Mouse (Mus musculus) liver, embryonic 14.5 days (tissue): ENCODE measurements around the gene Pdhx. TPM values are rescaled to one million over a fixed set of nuclear protein-coding genes. Genes with fewer than 3 reads are reported as not detected.

Experiments used
- ATAC-seq: fragments of 200-750 bp; cut with Nextera tagmentation; 2 replicates; pipeline ENCODE4 v1.8.0; 2017; ENCODE audit warnings: moderate number of reproducible peaks, mild to moderate bottlenecking, moderate library complexity; ENCODE audit not compliant: insufficient read depth
- DNase-seq, 3 experiments: peaks; one replicate each; pipeline ENCODE4 v3.0.0-alpha.2; 2012 to 2013; ENCODE audit warnings: low read depth in 3 of 3, low spot score in 3 of 3
- H3K27ac ChIP-seq: fragments of 300-500 bp; sonication (generic); 2 replicates; pipeline ENCODE4 v1.5.1; 2014; ENCODE audit warnings: moderate library complexity, mild to moderate bottlenecking, control low read depth, inconsistent platforms
- H3K27me3 ChIP-seq: fragments of 300-500 bp; sonication (generic); 2 replicates; pipeline ENCODE4 v1.6.1; 2014; ENCODE audit warnings: mild to moderate bottlenecking, low read length, moderate library complexity; ENCODE audit not compliant: control insufficient read depth, insufficient read depth
- H3K36me3 ChIP-seq: fragments of 300-500 bp; sonication (generic); replicated peaks from 2 replicates; pipeline ENCODE4 v1.6.1; 2014; ENCODE audit warnings: low read depth; ENCODE audit not compliant: control insufficient read depth, insufficient read depth
- H3K4me1 ChIP-seq, 2 experiments: fragments of 200-500 bp in 1 of 2; fragments of 300-500 bp in 1 of 2; sonication (generic) in 1 of 2; replicated peaks; 2 replicates each; pipeline ENCODE4 v1.6.1; 2012 to 2014; ENCODE audit warnings: antibody characterized with exemption in 1 of 2, inconsistent platforms in 1 of 2, low read length in 1 of 2; ENCODE audit not compliant: control insufficient read depth in 2 of 2, insufficient read depth in 2 of 2
- H3K4me2 ChIP-seq: fragments of 300-500 bp; sonication (generic); 2 replicates; pipeline ENCODE4 v1.6.1; 2014; ENCODE audit warnings: low read depth, mild to moderate bottlenecking, control low read depth, moderate library complexity
- H3K4me3 ChIP-seq, 2 experiments: fragments of 200-500 bp in 1 of 2; fragments of 300-500 bp in 1 of 2; sonication (generic) in 1 of 2; 2 replicates each; pipeline ENCODE4 v1.5.1; 2012 to 2014; ENCODE audit warnings: low read depth in 2 of 2, low read length in 2 of 2, mild to moderate bottlenecking in 2 of 2, control low read depth in 1 of 2, inconsistent platforms in 1 of 2, moderate library complexity in 1 of 2; ENCODE audit not compliant: insufficient read depth in 1 of 2
- H3K9ac ChIP-seq: fragments of 300-500 bp; sonication (generic); replicated peaks from 2 replicates; pipeline ENCODE4 v1.6.1; 2014; ENCODE audit warnings: mild to moderate bottlenecking, control low read depth, moderate library complexity
- H3K9me3 ChIP-seq: fragments of 300-500 bp; sonication (generic); 2 replicates; pipeline ENCODE4 v1.6.1; 2016; ENCODE audit warnings: low read length, mixed read lengths; ENCODE audit not compliant: control insufficient read depth
- CTCF ChIP-seq: IDR thresholded peaks from 2 replicates; pipeline ENCODE4 v1.5.1; 2016; ENCODE audit warnings: antibody characterized with exemption, low read depth, control low read depth
- EP300 ChIP-seq: IDR thresholded peaks from 2 replicates; pipeline ENCODE4 v1.6.1; 2016; ENCODE audit warnings: antibody characterized with exemption, low read depth
- WGBS: fragments of 180-500 bp; shearing (Covaris S2); extraction: QIAGEN DNeasy Blood & Tissue Kit; methylation state at CpG from one replicate; pipeline ENCODE4 v1.1.7; 2014; ENCODE audit not compliant: insufficient replicate concordance; 5-methylcytosine and 5-hydroxymethylcytosine counted together
- polyA plus RNA-seq, 2 experiments: library from polyadenylated mRNA; depleted of rRNA in 1 of 2; stranded (reverse) in 1 of 2; unstranded in 1 of 2; fragments of >200 nt; fragmentation: Nextera tagmentation in 1 of 2; extraction: Ambion mirVana in 1 of 2; gene quantifications; 2 replicates each; pipeline versions ENCODE4 v1.2.1 to v1.2.3; 2012 to 2014

Pdhx gene
- polyA plus RNA-seq, 2 experiments, result 16.0 to 23.8 TPM

- H3K4me3 ChIP-seq, result no peak overlapping the region
- no peaks in the 10 kb centered on the region for H3K9me3 ChIP-seq
- H3K27ac ChIP-seq, result no peak overlapping the region
- H3K4me1 ChIP-seq, result no peaks in the 10 kb centered on the region
- ATAC-seq (no peak), DNase-seq (no peak)
- TF ChIP-seq CTCF (no peak), EP300 (no peak)
- H3K4me2 ChIP-seq, result no peak overlapping the region
- H3K36me3 ChIP-seq, result no peaks in the 10 kb centered on the region
- no peak overlapping the region for H3K9ac ChIP-seq
- WGBS, result 69% methylated on average over 8 of the region's 8 CpGs
- no peaks in the 10 kb centered on the region; the same call in 1 of the 2 replicates for H3K27me3 ChIP-seq
Observed at GRCm38 (mm10) chr2:103111669-103112068, 38.4 kb upstream of the Pdhx start.

GRCm38 (mm10) chr2:103106172-103106571 is 32.9 kb upstream of the Pdhx start:
- ATAC-seq (no peak), DNase-seq (no peak)
- H3K9ac ChIP-seq, result no peak overlapping the region
- H3K9me3 ChIP-seq, result no peaks in the 10 kb centered on the region
- no peak overlapping the region for H3K27ac ChIP-seq
- no peaks in the 10 kb centered on the region for H3K4me1 ChIP-seq
- no peaks in the 10 kb centered on the region for H3K36me3 ChIP-seq
- TF ChIP-seq EP300, result no peak
- no peak for TF ChIP-seq CTCF
- H3K27me3 ChIP-seq, result no peaks in the 10 kb centered on the region; the same call in 1 of the 2 replicates
- WGBS, result 74% methylated on average over 2 of the region's 2 CpGs
- no peak overlapping the region for H3K4me3 ChIP-seq
- H3K4me2 ChIP-seq, result no peak overlapping the region

- Histone ChIP-seq H3K36me3 (no peaks in the 10 kb centered on the region), H3K4me3 (no peak overlapping the region), H3K9ac (no peak overlapping the region), H3K27ac (no peak overlapping the region), H3K4me1 (no peaks in the 10 kb centered on the region), H3K4me2 (no peak overlapping the region), H3K9me3 (no peaks in the 10 kb centered on the region), H3K27me3 (no peaks in the 10 kb centered on the region; the same call in 1 of the 2 replicates)
- DNase-seq (no peak), ATAC-seq (no peak)
- TF ChIP-seq EP300 (no peak), CTCF (no peak)
- 65% methylated on average over 5 of the region's 5 CpGs for WGBS
Observed at GRCm38 (mm10) chr2:103102595-103102994, 29.3 kb upstream of the Pdhx start.

- WGBS, result 80% methylated on average over 6 of the region's 6 CpGs
- no peak for TF ChIP-seq EP300
- TF ChIP-seq CTCF, result no peak
- no peak overlapping the region for H3K9ac ChIP-seq
- H3K4me3 ChIP-seq, result no peak overlapping the region
- ATAC-seq (no peak), DNase-seq (no peak)
- peaks cover 3% of the 10 kb centered on the region; the same call in 1 of the 2 replicates for H3K36me3 ChIP-seq
- no peak overlapping the region for H3K27ac ChIP-seq
- no peaks in the 10 kb centered on the region for H3K27me3 ChIP-seq
- no peaks in the 10 kb centered on the region for H3K4me1 ChIP-seq
- H3K4me2 ChIP-seq, result no peak overlapping the region
- no peaks in the 10 kb centered on the region for H3K9me3 ChIP-seq
Observed at GRCm38 (mm10) chr2:103089521-103089920, 16.2 kb upstream of the Pdhx start.

- DNase-seq (no peak), ATAC-seq (no peak)
- Histone ChIP-seq H3K36me3 (peaks cover 3% of the 10 kb centered on the region), H3K9me3 (no peaks in the 10 kb centered on the region), H3K4me3 (no peak overlapping the region), H3K27ac (no peak overlapping the region), H3K27me3 (no peaks in the 10 kb centered on the region), H3K4me1 (no peaks in the 10 kb centered on the region), H3K9ac (no peak overlapping the region), H3K4me2 (no peak overlapping the region)
- 88% methylated on average over 4 of the region's 4 CpGs for WGBS
- no peak for TF ChIP-seq EP300
- TF ChIP-seq CTCF, result peak; percentile 60
Observed at GRCm38 (mm10) chr2:103088099-103088498, 14.8 kb upstream of the Pdhx start.

- H3K27me3 ChIP-seq, result no peaks in the 10 kb centered on the region
- H3K9ac ChIP-seq, result no peak overlapping the region
- ATAC-seq, result no peak
- DNase-seq, result peak in 1 of 3 experiments; percentile 24
- no peak overlapping the region for H3K4me3 ChIP-seq
- no peaks in the 10 kb centered on the region for H3K4me1 ChIP-seq
- WGBS, result 3% methylated on average over 1 of the region's 1 CpGs
- TF ChIP-seq EP300, result no peak
- peak; percentile 68 for TF ChIP-seq CTCF
- no peak overlapping the region for H3K4me2 ChIP-seq
- H3K36me3 ChIP-seq, result peaks cover 3% of the 10 kb centered on the region
- H3K27ac ChIP-seq, result no peak overlapping the region
- no peaks in the 10 kb centered on the region for H3K9me3 ChIP-seq
Observed at GRCm38 (mm10) chr2:103086432-103086831, 13.1 kb upstream of the Pdhx start.
